Mouse (Mus musculus): ENCODE data around the gene Zfp687. TPM values are rescaled to one million over a fixed set of nuclear protein-coding genes. Genes with fewer than 3 reads are reported as not detected.
"Not testable (repeated sequence)": the region's sequence is repeated elsewhere in the genome, so short reads cannot be mapped to it uniquely, and the experiment has no call there.

Gene Zfp687
- polyA plus RNA-seq, 1 experiment from 2014 or later = 29.7 TPM

DNA sequence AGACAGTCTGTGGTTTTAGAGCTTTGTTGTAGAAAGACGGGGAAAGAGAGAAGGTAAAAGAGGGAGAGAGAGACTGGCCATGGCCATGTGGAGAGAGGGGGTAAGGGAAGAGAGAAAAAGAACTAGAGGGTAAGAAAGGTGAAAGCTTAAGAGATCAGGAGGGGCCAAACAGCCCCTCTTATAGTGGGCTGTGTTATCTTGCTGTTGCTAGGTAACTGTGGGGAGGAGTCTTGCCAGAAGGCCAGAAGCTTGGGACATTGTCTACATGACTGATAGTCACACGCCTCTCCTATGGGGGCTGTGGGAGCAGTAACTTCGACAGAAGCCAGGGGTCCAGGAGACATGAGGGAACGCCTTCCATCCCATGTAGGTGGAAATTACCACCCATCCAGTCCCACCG lies 10.0 kb upstream of the Zfp687 start:
- Histone ChIP-seq H3K27me3 (ENCODE audit: control insufficient read depth, insufficient read depth, low read length) (no peaks in the 10 kb centered on the region), H3K36me3 (ENCODE audit: control insufficient read depth, insufficient read depth, low read length) (no peaks in the 10 kb centered on the region), H3K4me3 (ENCODE audit: low read depth, low read length) (no peak overlapping the region), H3K4me1 (ENCODE audit: control insufficient read depth, insufficient read depth, low read length) (no peaks in the 10 kb centered on the region), H3K4me2 (no peak overlapping the region), H3K9me3 (ENCODE audit: control insufficient read depth, low read length) (no peaks in the 10 kb centered on the region), H3K27ac (ENCODE audit: low read depth, low read length) (no peak overlapping the region), H3K9ac (ENCODE audit: low read length) (no peak overlapping the region)
- ATAC-seq (ENCODE audit: low FRiP score) = no peak
- WGBS = 44% methylated on average over 5 of the region's 5 CpGs
- no peak for DNase-seq (ENCODE audit: low spot score, missing footprints)

DNA sequence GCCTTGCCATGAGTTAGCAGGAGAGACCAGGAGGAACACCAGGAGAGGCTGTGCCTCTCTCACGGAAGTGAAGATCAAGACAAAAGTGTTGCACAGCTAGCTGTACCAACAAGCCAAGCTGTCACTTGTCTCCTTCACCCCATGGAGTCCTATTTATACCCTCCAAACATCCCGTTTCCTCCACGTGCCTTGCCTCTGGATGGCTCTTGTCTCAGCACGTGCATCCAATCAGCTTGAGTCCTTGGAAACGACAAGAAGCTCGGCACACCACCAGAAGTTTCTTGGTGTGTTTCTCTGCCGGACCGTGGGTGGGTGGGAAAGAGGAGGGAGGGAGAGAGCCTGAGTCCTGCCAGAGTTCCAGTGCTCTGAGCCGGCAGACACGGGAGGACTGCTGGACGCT lies 9.3 kb upstream of the Zfp687 start:
- Histone ChIP-seq H3K4me1 (ENCODE audit: control insufficient read depth, insufficient read depth, low read length) (no peaks in the 10 kb centered on the region), H3K27ac (ENCODE audit: low read depth, low read length) (no peak overlapping the region), H3K27me3 (ENCODE audit: control insufficient read depth, insufficient read depth, low read length) (no peaks in the 10 kb centered on the region), H3K9ac (ENCODE audit: low read length) (no peak overlapping the region), H3K36me3 (ENCODE audit: control insufficient read depth, insufficient read depth, low read length) (no peaks in the 10 kb centered on the region), H3K9me3 (ENCODE audit: control insufficient read depth, low read length) (no peaks in the 10 kb centered on the region), H3K4me3 (ENCODE audit: low read depth, low read length) (no peak overlapping the region), H3K4me2 (no peak overlapping the region)
- no peak for ATAC-seq (ENCODE audit: low FRiP score)
- whole genome bisulfite sequencing = 34% methylated on average over 11 of the region's 11 CpGs
- peak; percentile 88 for DNase-seq (ENCODE audit: low spot score, missing footprints)

DNA sequence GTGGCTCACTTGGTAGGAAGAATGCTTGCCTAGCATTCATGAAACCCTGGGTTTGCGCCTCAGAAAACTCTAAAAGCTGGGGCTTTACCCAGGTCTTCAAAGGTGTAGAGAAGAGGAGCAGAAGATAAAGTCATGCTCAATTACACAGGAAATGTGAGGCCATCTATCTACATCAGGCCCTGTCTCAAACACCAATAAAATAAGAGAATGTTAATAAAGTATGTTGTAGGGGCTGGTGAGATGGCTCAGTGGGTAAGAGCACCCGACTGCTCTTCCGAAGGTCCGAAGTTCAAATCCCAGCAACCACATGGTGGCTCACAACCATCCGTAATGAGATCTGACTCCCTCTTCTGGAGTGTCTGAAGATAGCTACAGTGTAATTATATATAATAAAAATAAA lies 5.7 kb upstream of the Zfp687 start:
- H3K4me3 ChIP-seq (ENCODE audit: low read depth, low read length) = not testable (repeated sequence)
- WGBS = 94% methylated on average over 5 of the region's 5 CpGs

DNA sequence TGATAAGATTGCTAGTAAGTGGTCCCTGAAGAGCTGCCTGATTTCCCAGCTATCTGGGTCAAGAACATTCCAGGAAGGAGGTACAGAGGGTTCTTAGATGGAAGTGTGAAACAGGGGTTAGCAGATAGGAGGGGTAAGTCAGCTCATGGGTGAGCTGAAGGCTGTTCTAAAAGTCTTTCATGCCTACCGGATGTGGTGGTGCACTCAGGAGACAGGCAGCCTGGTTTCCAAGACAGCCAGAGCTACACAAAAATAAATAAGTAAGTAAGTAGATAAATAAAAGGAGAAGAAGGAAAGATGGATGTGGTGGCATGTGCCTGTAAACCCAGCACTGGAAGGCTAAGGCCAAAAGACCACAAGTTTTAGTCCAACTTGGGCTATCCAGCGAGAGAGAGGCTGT lies 3.5 kb upstream of the Zfp687 start:
- Histone ChIP-seq H3K4me3 (ENCODE audit: low read depth, low read length) (no peak overlapping the region), H3K9me3 (ENCODE audit: control insufficient read depth, low read length) (no peaks in the 10 kb centered on the region), H3K4me1 (ENCODE audit: control insufficient read depth, insufficient read depth, low read length) (peaks cover 13% of the 10 kb centered on the region), H3K27ac (ENCODE audit: low read depth, low read length) (no peak overlapping the region), H3K27me3 (ENCODE audit: control insufficient read depth, insufficient read depth, low read length) (no peaks in the 10 kb centered on the region), H3K4me2 (no peak overlapping the region), H3K36me3 (ENCODE audit: control insufficient read depth, insufficient read depth, low read length) (no peaks in the 10 kb centered on the region), H3K9ac (ENCODE audit: low read length) (no peak overlapping the region)
- WGBS = 84% methylated on average over 2 of the region's 2 CpGs
- no peak for DNase-seq (ENCODE audit: low spot score, missing footprints)
- ATAC-seq (ENCODE audit: low FRiP score) = no peak

More for the DNA sequence above, 5.7 kb upstream of the Zfp687 start:
- H3K27me3 ChIP-seq (ENCODE audit: control insufficient read depth, insufficient read depth, low read length); ATAC-seq (ENCODE audit: low FRiP score); H3K9me3 ChIP-seq (ENCODE audit: control insufficient read depth, low read length); H3K4me1 ChIP-seq (ENCODE audit: control insufficient read depth, insufficient read depth, low read length); H3K9ac ChIP-seq (ENCODE audit: low read length); DNase-seq (ENCODE audit: low spot score, missing footprints); H3K27ac ChIP-seq (ENCODE audit: low read depth, low read length); H3K36me3 ChIP-seq (ENCODE audit: control insufficient read depth, insufficient read depth, low read length); H3K4me2 ChIP-seq: not testable (repeated sequence)

DNA sequence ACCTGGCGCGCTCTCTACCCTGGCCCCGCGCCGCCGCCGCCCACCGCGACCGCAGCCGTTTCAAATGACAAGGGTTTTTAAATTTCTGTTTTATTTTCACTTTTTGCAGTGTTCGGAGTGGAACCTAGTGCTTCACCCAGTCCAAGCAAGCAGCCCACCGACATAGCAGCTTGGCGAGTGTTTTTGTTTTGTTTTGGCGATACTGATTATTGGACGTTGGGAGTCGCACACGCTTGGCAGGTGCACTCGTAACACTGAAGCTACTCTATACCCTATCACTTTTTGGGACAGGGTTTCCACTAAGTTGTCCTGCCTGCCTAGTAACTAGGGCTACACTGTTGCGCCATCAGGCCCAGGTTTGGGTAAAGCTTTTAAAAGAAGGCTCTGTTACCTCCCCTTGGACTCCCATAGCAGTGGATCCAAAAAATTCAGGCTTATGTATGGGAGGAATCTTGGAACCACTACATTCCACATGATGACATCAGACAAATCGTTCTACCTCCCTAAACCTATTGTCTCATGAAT lies 1.3 kb upstream of the Zfp687 start:
- DNase-seq (ENCODE audit: low spot score, missing footprints) (peak; percentile 88), ATAC-seq (ENCODE audit: low FRiP score) (no peak)
- H3K27me3 ChIP-seq (ENCODE audit: control insufficient read depth, insufficient read depth, low read length) = no peaks in the 10 kb centered on the region
- peaks cover 20% of the 10 kb centered on the region for H3K4me1 ChIP-seq (ENCODE audit: control insufficient read depth, insufficient read depth, low read length)
- no peak overlapping the region for H3K27ac ChIP-seq (ENCODE audit: low read depth, low read length)
- H3K36me3 ChIP-seq (ENCODE audit: control insufficient read depth, insufficient read depth, low read length) = peaks cover 6% of the 10 kb centered on the region
- peak overlapping the region; percentile 74 for H3K9ac ChIP-seq (ENCODE audit: low read length)
- H3K4me3 ChIP-seq (ENCODE audit: low read depth, low read length) = peak overlapping the region; percentile 90
- 5% methylated on average over 21 of the region's 21 CpGs for WGBS
- peak overlapping the region; percentile 93 for H3K4me2 ChIP-seq
- H3K9me3 ChIP-seq (ENCODE audit: control insufficient read depth, low read length) = no peaks in the 10 kb centered on the region

DNA sequence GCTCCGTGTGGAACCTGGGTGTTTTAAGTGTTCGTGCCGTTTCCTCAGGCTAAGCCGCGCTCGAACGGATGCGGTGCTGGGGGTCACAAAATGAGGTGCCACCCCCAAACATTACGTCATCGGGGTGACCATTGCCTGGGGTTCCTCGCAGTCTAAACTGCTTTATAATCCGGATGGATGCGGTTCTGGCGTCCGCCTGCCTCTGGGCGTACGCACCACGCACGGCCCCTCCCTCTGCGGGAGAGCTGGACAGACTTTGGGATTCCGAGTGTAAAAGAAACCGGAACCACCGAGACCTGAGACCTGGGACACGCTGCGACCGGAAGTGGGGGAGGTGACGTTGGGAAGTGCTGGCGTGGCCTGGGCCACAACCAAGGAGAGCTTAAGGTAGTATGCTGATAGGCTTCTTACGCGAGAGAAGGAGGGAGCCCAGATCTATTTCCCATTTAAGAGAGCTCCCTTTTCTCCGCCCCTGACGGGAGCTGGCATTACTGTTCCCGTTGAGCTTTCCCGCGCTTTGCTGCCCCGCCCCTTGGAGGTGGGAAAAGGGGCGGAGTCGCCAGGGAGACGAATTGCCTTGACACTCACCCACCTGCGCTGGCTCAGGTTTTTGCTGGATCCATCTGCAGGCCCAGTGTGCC lies 763 bp upstream of the Zfp687 start:
- Histone ChIP-seq H3K9me3 (ENCODE audit: control insufficient read depth, low read length) (no peaks in the 10 kb centered on the region), H3K4me3 (ENCODE audit: low read depth, low read length) (peak overlapping the region; percentile 90), H3K27ac (ENCODE audit: low read depth, low read length) (peak overlapping the region; percentile 91), H3K4me2 (peak overlapping the region; percentile 93), H3K36me3 (ENCODE audit: control insufficient read depth, insufficient read depth, low read length) (peaks cover 10% of the 10 kb centered on the region), H3K4me1 (ENCODE audit: control insufficient read depth, insufficient read depth, low read length) (peaks cover 20% of the 10 kb centered on the region), H3K9ac (ENCODE audit: low read length) (peak overlapping the region; percentile 74), H3K27me3 (ENCODE audit: control insufficient read depth, insufficient read depth, low read length) (no peaks in the 10 kb centered on the region)
- under 1% methylated on average over 40 of the region's 40 CpGs for WGBS
- peak; percentile 62 for ATAC-seq (ENCODE audit: low FRiP score)
- DNase-seq (ENCODE audit: low spot score, missing footprints) = peak; percentile 98

DNA sequence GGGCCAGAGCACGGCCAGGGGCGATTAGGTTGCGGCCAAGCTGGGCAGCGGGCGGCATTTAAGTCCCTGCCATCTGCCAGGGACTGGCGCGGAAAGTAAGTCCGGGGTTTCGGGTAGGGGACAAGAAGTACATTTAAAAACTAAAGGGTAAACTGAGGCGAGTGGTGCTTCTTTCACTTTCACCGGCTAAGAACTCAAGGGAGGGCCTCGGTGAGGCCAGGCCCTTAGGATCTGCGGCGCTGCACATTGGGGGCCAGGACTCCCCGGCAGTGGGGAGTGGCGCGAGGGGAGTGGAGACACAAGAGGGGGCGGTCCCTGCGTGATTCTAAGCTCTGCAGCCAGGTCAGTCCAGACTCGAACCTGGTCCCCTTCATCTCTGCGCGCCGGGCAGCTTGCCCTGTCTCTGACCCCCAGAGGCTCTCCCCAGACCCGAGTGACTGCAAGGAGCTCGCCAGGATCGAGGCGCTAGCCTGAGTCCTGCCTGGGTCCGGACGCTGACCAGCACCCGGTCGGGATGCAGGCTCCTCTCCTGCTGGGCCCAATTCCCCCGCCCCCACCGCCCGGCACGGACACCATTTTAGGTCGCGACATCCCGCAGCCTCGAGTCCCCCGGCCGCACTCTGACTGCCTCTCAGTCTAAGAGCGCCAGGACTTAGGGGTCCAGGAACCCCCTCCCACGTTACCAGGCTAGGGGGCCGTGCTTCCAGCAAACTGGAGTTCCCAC lies 658 bp downstream of the Zfp687 start:
- Histone ChIP-seq H3K27me3 (ENCODE audit: control insufficient read depth, insufficient read depth, low read length) (no peaks in the 10 kb centered on the region), H3K27ac (ENCODE audit: low read depth, low read length) (peak overlapping the region; percentile 72), H3K9me3 (ENCODE audit: control insufficient read depth, low read length) (no peaks in the 10 kb centered on the region), H3K4me3 (ENCODE audit: low read depth, low read length) (peak overlapping the region; percentile 90), H3K36me3 (ENCODE audit: control insufficient read depth, insufficient read depth, low read length) (peaks cover 17% of the 10 kb centered on the region), H3K4me1 (ENCODE audit: control insufficient read depth, insufficient read depth, low read length) (peaks cover 20% of the 10 kb centered on the region), H3K4me2 (peak overlapping the region; percentile 93), H3K9ac (ENCODE audit: low read length) (peak overlapping the region; percentile 80)
- WGBS = under 1% methylated on average over 44 of the region's 44 CpGs
- DNase-seq (ENCODE audit: low spot score, missing footprints) (peak; percentile 94), ATAC-seq (ENCODE audit: low FRiP score) (peak; percentile 36)

DNA sequence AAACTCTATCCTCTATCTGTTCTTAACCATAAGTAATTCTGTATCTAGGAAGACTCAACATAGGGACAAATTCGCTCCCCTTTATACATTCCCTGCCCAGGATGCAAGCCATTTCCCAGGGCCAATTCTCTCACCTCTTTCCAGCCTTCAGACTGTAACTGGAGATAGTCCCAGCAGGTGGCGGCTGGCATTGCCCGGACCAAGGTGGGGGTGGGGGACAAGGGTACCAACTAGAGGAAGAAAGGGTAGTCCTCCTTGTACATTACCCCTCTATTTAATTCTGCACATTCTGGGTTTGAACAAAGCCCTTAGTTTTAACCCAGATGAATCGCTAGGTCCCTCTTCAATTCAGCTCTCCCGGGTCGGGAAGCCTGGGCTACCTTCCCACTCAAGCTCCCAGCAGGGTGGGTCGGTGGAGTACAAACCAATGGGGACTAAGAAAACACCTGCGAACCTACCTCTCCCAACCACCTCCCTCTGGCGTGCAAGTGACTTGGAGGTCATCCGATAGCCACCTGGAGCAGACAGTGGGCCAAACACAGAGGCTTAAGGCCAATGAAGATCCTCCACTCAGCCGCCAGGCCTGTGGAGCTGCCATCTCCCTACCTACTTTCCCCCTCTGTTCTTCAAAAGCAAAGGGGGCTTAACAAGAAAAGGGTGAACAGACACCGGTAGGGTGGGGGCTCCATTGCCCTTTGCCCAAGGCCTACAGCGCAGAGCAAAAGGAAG lies 1.4 kb downstream of the Zfp687 start:
- H3K4me1 ChIP-seq (ENCODE audit: control insufficient read depth, insufficient read depth, low read length) = peaks cover 20% of the 10 kb centered on the region
- H3K36me3 ChIP-seq (ENCODE audit: control insufficient read depth, insufficient read depth, low read length) = peaks cover 22% of the 10 kb centered on the region
- H3K4me3 ChIP-seq (ENCODE audit: low read depth, low read length) = peak overlapping the region; percentile 90
- 9% methylated on average over 13 of the region's 13 CpGs for WGBS
- peak; percentile 92 for DNase-seq (ENCODE audit: low spot score, missing footprints)
- H3K27ac ChIP-seq (ENCODE audit: low read depth, low read length) = no peak overlapping the region; the same call in 1 of the 2 replicates
- no peaks in the 10 kb centered on the region for H3K9me3 ChIP-seq (ENCODE audit: control insufficient read depth, low read length)
- peak overlapping the region; percentile 80 for H3K9ac ChIP-seq (ENCODE audit: low read length)
- H3K4me2 ChIP-seq = peak overlapping the region; percentile 93
- no peaks in the 10 kb centered on the region for H3K27me3 ChIP-seq (ENCODE audit: control insufficient read depth, insufficient read depth, low read length)
- no peak for ATAC-seq (ENCODE audit: low FRiP score)

DNA sequence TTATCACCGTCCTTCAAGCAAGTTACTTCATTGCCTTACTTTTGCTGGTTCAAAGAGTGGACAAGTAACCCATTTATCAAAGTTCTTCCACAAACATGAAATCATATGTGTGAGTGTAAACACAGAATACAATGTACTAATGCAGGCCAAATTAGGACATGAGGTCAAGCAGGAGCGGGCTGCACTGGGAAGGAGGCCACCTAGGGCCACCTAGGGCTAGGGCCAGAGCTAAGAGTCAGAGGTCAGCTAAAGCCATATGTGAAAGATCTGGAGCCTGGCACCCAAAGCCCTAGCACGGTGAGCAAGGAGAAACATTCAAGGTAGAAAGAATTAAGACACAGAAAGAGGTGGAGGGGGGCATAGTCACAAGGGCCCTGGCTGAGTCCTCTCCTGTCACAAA lies 2.3 kb downstream of the Zfp687 start:
- DNase-seq (ENCODE audit: low spot score, missing footprints) = no peak
- Histone ChIP-seq H3K27ac (ENCODE audit: low read depth, low read length) (no peak overlapping the region), H3K4me2 (no peak overlapping the region), H3K27me3 (ENCODE audit: control insufficient read depth, insufficient read depth, low read length) (no peaks in the 10 kb centered on the region), H3K4me3 (ENCODE audit: low read depth, low read length) (no peak overlapping the region), H3K36me3 (ENCODE audit: control insufficient read depth, insufficient read depth, low read length) (peaks cover 30% of the 10 kb centered on the region), H3K9me3 (ENCODE audit: control insufficient read depth, low read length) (no peaks in the 10 kb centered on the region), H3K4me1 (ENCODE audit: control insufficient read depth, insufficient read depth, low read length) (peaks cover 20% of the 10 kb centered on the region), H3K9ac (ENCODE audit: low read length) (no peak overlapping the region)
- no peak for ATAC-seq (ENCODE audit: low FRiP score)
- WGBS = 78% methylated on average over 3 of the region's 3 CpGs

Data from midbrain, embryonic 11.5 days (tissue).